Mouse (Mus musculus) lung, adult 2 months (tissue): ENCODE results near the gene Kidins220. TPM values are rescaled to one million over a fixed set of nuclear protein-coding genes. Genes with fewer than 3 reads are reported as not detected.

Experiments
- DNase-seq: peaks from one replicate; pipeline ENCODE4 v3.0.0; 2022
- H3K4me1 ChIP-seq: fragments of 200-500 bp; 2 replicates; pipeline ENCODE4 v1.6.1; 2011; ENCODE audit warnings: low read length; ENCODE audit not compliant: control insufficient read depth, insufficient read depth
- H3K4me3 ChIP-seq: fragments of 200-500 bp; replicated peaks from 2 replicates; pipeline ENCODE3; 2011; ENCODE audit warnings: low read depth, mild to moderate bottlenecking, control low read depth, low read length; ENCODE audit errors: extremely low read depth
- CTCF ChIP-seq: fragments of 200-500 bp; IDR thresholded peaks from 2 replicates; pipeline ENCODE4 v1.5.1; 2011; ENCODE audit warnings: mild to moderate bottlenecking, low read length, control low read depth; ENCODE audit not compliant: insufficient read depth
- POLR2A ChIP-seq: fragments of 200-500 bp; IDR thresholded peaks from 2 replicates; pipeline ENCODE4 v1.6.1; 2011; ENCODE audit warnings: low read depth, mild to moderate bottlenecking, control low read depth, low read length, borderline replicate concordance; ENCODE audit errors: extremely low read depth
- WGBS: fragments of 180-500 bp; shearing (Covaris S2); methylation state at CpG from one replicate; pipeline ENCODE4 v1.1.7; 2018; 5-methylcytosine and 5-hydroxymethylcytosine counted together
- polyA plus RNA-seq: library from polyadenylated mRNA; depleted of rRNA; stranded (reverse); fragments of >200 nt; gene quantifications from 2 replicates; pipeline ENCODE4 v1.2.3, GENCODE M21; 2012

Gene Kidins220
- polyA plus RNA-seq, 1 experiment: 37.8 TPM

DNA sequence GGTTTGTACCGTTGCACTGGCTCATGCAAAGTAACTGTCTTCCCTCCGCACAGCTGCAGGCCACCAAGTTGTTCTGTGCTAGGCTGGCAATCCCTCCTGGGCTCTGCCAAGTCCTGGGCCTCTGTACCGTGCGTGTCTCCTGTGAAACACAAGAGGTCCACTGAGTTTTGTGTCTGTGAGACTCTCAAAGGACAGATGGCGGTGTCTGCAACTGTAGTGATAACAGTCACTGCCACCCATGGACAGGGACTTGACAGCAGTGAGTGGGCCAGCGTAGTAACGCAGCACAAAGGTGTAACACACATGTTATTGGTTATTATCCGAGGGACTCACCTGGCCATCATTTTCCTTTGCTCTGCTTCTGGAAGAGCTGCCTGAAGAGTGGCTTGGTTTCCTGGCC, 35.4 kb upstream of the Kidins220 start:
- 95% methylated on average over 8 of the region's 8 CpGs for WGBS

DNA sequence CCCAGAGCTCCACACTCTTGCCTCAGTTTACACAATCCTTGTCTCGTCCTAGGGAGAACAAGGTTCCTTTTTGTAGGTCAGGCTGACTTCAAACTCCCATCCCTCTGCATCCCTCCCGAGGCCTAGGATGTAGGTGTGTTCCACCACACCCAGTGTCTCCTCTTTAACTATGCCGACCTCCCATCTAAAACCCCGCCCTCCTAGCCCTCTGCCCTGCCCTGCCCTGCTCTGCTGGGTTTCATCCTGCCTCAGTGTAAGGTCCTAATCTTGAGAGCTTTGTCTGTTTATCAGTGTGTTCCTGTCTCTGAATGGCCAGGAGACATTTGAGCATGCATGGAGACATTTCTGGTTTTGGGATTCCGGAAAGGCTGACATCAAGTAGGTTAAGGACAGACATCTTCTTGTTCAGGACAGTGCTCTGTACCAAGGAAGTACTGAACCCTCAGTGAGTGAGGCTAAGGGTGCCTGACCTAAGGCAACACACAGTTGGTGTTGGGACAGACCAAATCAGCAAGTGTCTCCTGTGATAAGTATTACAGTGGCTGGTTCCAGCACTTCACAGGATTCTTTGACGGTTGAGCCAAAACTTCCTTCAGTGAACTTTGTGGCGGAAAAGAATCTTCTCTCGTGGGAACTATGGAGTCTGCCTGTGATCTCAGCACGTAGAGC, 32.0 kb upstream of the Kidins220 start:
- DNase-seq: no peak
- H3K4me3 ChIP-seq: no peak overlapping the region
- H3K4me1 ChIP-seq: no peaks in the 10 kb centered on the region
- TF ChIP-seq POLR2A (no peak), CTCF (no peak)
- WGBS: 69% methylated on average over 9 of the region's 9 CpGs

More for the DNA sequence above, 35.4 kb upstream of the Kidins220 start:
- H3K4me3 ChIP-seq: no peak overlapping the region
- H3K4me1 ChIP-seq: no peaks in the 10 kb centered on the region
- DNase-seq: no peak
- TF ChIP-seq CTCF: no peak
- TF ChIP-seq POLR2A: no peak

DNA sequence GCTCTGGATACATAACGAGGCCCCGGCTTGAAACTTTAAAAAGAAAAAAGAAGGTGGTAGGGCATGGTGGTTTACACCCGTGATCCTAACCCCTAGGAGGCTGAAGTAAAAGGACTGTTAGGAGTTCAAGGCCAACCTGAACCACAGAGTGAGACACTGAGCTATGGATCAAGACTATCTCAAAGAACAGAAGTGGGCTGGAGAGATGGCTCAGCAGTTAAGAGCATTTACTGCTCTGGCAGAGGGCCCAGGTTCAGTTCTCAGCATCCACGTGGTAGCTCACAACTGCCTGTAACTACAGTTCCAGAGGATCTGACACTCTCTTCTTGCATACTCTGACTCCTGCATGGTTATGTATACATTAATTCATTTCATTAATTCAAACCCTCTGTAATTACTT, 31.3 kb upstream of the Kidins220 start:
- H3K4me1 ChIP-seq: no peaks in the 10 kb centered on the region
- H3K4me3 ChIP-seq: no peak overlapping the region
- TF ChIP-seq POLR2A (no peak), CTCF (no peak)
- DNase-seq: no peak
- 80% methylated on average over 4 of the region's 4 CpGs for WGBS

DNA sequence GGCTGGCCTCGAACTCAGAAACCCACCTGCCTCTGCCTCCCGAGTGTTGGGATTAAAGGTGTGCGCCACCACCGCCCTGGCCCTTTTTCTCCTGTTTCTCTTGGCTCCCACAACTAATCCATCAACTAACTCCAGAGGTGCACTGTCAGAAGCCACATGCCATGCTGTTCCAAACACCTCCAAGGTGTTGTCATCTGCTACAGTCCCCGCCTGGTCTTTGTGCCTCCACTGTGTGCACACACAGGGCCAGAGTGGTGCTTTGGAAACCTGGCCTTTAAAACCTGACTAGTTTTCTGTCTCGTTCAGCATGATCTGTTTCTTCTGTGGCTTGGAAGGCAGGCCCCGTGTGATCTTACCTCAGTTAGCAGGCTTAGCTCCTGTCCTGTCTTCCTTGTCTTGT, 30.1 kb upstream of the Kidins220 start:
- Histone ChIP-seq H3K4me3 (no peak overlapping the region), H3K4me1 (no peaks in the 10 kb centered on the region)
- no peak for DNase-seq
- WGBS: 91% methylated on average over 7 of the region's 7 CpGs
- TF ChIP-seq POLR2A (no peak), CTCF (no peak)

DNA sequence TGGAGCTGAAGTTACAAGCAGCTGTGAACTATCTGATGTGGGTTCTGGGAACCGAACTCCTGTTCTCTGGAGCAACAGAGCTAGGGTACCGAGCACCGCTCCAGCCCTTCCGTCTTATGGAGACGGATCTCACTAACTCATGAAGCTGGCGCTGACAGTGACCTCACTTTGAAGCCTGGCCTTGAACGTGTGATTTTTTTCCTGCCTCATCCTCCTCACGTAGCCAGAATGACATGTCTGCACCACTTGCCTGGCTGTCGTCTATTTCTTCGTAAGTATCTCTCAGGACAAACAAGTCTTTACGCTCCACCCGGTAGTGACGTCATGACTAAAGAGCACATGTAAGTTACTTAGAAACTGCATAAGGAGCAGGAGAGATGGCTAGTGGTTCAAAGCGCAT, 27.7 kb upstream of the Kidins220 start:
- Histone ChIP-seq H3K4me3 (no peak overlapping the region), H3K4me1 (no peaks in the 10 kb centered on the region)
- DNase-seq: no peak
- TF ChIP-seq POLR2A: no peak
- WGBS: 79% methylated on average over 14 of the region's 14 CpGs

DNA sequence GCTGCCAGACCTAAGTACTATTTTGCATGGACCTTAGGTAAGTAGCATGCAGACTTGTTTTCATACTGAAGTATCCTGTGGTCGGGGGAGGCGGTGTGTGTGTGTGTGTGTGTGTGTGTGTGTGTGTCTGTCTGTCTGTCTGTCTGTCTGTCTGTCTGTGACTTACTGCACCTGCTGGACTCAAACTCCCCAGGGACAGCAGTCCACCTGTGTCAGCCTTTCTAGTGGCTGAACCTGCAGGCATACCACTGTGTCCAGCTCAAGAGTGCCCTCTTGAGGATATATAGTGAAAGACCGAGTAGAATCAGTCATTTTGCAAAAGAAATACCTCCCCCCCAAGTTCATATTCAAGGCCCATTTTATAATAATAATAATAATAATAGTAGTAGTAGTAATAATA, 26.4 kb upstream of the Kidins220 start:
- WGBS: 58% methylated on average over 3 of the region's 3 CpGs
- DNase-seq: peak; percentile 8
- no peaks in the 10 kb centered on the region for H3K4me1 ChIP-seq
- no peak overlapping the region for H3K4me3 ChIP-seq
- peak; percentile 66 for TF ChIP-seq CTCF
- no peak for TF ChIP-seq POLR2A

DNA sequence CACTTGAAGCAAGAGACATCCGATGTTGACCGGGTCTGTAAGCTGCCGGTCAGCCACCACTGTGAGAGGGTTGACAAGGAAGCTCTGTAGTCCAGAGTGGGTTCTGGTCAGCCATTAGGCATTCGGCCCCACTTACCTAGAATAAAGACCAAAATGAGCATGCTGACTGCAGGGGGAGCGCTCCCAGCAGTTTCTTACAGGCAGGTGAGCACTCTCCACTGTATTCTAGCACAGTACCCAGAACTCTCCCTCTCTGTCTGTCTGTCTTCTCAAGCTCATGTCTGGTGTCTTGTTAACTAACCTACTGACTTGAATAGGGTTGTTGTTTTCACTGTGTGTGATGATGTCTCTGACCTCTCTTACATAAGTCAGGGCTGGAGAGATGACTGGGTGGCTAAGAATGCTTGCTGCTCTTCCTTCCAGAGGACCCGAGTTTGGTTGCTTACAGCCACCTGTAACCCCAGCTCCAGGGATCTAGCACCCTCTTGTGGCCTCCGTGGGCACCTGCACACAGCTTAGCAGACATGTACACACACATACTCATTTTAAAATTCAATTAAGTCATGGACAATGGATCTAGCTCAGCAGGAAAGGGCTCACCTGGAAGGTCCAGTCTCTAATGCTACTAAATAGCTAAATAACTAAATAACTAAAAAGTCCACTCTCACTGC, 24.2 kb upstream of the Kidins220 start:
- TF ChIP-seq POLR2A (no peak), CTCF (0 out of 2 replicates have a peak, but pooled peaks have one; percentile 28)
- no peak overlapping the region for H3K4me3 ChIP-seq
- 85% methylated on average over 7 of the region's 7 CpGs for WGBS
- H3K4me1 ChIP-seq: no peaks in the 10 kb centered on the region
- no peak for DNase-seq

DNA sequence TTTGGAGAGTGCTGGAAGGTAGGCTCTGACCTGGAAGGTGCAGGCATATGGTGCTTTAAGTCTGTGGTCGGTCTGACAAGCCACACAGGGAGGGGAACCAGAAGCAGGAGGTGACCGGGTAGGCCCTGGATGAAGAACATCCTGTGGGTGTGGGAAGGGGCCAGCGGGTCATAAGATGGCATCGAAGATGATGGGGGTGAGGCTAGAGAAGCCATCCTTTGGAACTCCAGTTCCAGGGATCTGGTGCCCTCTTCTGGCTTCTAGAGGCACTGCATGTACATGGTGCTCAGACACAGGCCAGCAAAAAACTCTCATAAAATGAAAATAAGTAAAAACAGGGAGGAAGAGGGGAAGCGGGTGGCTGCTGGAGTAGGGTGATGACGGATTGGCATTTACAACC, 22.6 kb upstream of the Kidins220 start:
- 31% methylated on average over 6 of the region's 6 CpGs for WGBS
- Histone ChIP-seq H3K4me1 (no peaks in the 10 kb centered on the region), H3K4me3 (no peak overlapping the region)
- DNase-seq: peak; percentile 50
- peak; percentile 80 for TF ChIP-seq CTCF
- no peak for TF ChIP-seq POLR2A

DNA sequence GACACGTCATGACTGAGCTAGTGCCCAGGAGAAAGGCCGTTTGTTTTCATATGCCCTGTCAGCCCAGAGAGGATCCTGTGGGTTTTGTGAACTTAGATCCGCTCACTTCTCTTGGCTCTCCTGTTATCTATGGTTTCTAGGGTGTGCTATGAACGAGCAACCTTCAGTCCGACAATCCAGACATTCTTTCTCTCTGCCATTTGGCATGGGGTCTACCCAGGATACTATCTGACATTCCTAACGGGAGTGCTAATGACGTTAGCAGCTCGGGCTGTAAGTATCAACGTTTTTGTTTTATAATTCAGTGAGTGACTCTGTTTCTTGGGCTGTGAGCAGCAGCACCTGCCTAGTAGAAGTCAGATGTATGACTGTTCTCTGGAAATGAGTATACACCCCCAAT, 19.6 kb upstream of the Kidins220 start:
- Histone ChIP-seq H3K4me1 (no peaks in the 10 kb centered on the region), H3K4me3 (no peak overlapping the region)
- DNase-seq: no peak
- TF ChIP-seq CTCF (no peak), POLR2A (no peak)
- WGBS: 72% methylated on average over 9 of the region's 9 CpGs

DNA sequence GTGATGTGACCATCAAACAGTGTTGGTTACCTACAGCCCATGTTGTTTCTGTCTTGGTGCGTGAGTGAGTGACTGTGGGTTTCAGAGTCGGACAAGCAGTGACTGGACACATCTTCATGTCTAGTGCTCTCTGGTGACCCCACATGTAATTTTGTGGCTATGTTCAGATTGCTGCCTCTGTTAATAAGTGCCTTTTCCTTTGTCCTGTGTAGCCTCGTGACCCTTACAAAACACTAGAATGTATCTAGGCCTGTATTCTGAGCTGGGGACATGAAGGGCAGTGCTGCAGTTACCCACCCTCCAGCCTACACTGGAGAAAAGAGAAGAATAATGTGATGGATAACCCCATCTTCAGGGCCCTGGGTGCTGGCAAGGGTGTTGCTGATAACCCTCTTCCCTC, 16.2 kb upstream of the Kidins220 start:
- TF ChIP-seq POLR2A (no peak), CTCF (no peak)
- Histone ChIP-seq H3K4me3 (no peak overlapping the region), H3K4me1 (no peaks in the 10 kb centered on the region)
- no peak for DNase-seq
- 89% methylated on average over 3 of the region's 3 CpGs for WGBS
